Comparison of ENCODE assay signal across 26 mouse cellular contexts in genomic region chr10:69207481-69207880, GRCm38 (mm10). TPM values are rescaled to one million over a fixed set of nuclear protein-coding genes. Genes with fewer than 3 reads are reported as not detected.
DNase-seq lines count a peak whose midpoint lies in the region; ATAC-seq and TF ChIP-seq lines count a peak whose summit lies in the region.
"Had no signal": no experiment of that assay in that cellular context is flagged by ENCODE, and none has a peak within 500 bp of the region (broad histone marks: within the 10 kb centered on the region; RNA-seq: fewer than 3 reads in every experiment).

No protein-coding gene starts in this region.

- intact Hi-C loops in gastrocnemius, adult 2 months (cut with DNase I) = no loop called here
- intact Hi-C loops in heart, postnatal 10 days (cut with DNase I) = no loop called here

- H3K27ac ChIP-seq in gastrocnemius, adult 2 months = peak overlapping the region; percentile 72
- no peak overlapping the region for H3K27ac ChIP-seq in testis, adult 2 months (ENCODE audit: control insufficient read depth, insufficient read depth, low read depth, low read length)
- no peak overlapping the region for H3K27ac ChIP-seq in midbrain, postnatal 0 days (ENCODE audit: low read depth, low read length)
- H3K27ac ChIP-seq: embryonic facial prominence, embryonic 12.5 days; forebrain, embryonic 10.5 days; forebrain, embryonic 13.5 days; heart, adult 2 months; heart, embryonic 15.5 days; hindbrain, embryonic 10.5 days; hindbrain, embryonic 13.5 days; intestine, embryonic 15.5 days had no signal

- no peak for TF ChIP-seq POLR2A in testis, adult 2 months (IDR thresholded peaks at IDR 0.05; ENCODE audit: control insufficient read depth, low read depth, low read length)

- TF ChIP-seq CTCF in gastrocnemius, adult 2 months (IDR thresholded peaks at IDR 0.05) = no peak
- no peak for TF ChIP-seq CTCF in testis, adult 2 months (IDR thresholded peaks at IDR 0.05; ENCODE audit: control insufficient read depth, insufficient read depth, insufficient replicate concordance, low read depth, low read length)
- no peak for TF ChIP-seq CTCF in midbrain, postnatal 0 days (IDR thresholded peaks at IDR 0.05)

- WGBS in midbrain, postnatal 0 days = 85% methylated on average over 7 of the region's 7 CpGs

- H3K27me3 ChIP-seq in testis, adult 2 months (ENCODE audit: control insufficient read depth, insufficient read depth, low read length) = no peaks in the 10 kb centered on the region
- H3K27me3 ChIP-seq in midbrain, postnatal 0 days (ENCODE audit: insufficient read depth, low read length) = no peaks in the 10 kb centered on the region
- H3K27me3 ChIP-seq: CH12.LX; embryonic facial prominence, embryonic 12.5 days; forebrain, embryonic 13.5 days; heart, embryonic 12.5 days; heart, embryonic 15.5 days; hindbrain, embryonic 13.5 days; intestine, embryonic 15.5 days; Patski had no signal

- no peak overlapping the region for H3K9ac ChIP-seq in midbrain, postnatal 0 days (replicated peaks; ENCODE audit: low read length, poor library complexity, severe bottlenecking)
- H3K9ac ChIP-seq: embryonic facial prominence, embryonic 12.5 days; forebrain, embryonic 13.5 days; heart, embryonic 12.5 days; heart, embryonic 15.5 days; hindbrain, embryonic 13.5 days; intestine, embryonic 15.5 days had no signal

- H3K36me3 ChIP-seq in testis, adult 2 months (ENCODE audit: control insufficient read depth, insufficient read depth, low read length) = no peaks in the 10 kb centered on the region
- H3K36me3 ChIP-seq in midbrain, postnatal 0 days (ENCODE audit: insufficient read depth, low read length) = no peaks in the 10 kb centered on the region
- H3K36me3 ChIP-seq: embryonic facial prominence, embryonic 12.5 days; G1E; heart, embryonic 15.5 days; hindbrain, embryonic 10.5 days; hindbrain, embryonic 13.5 days; intestine, embryonic 15.5 days had no signal

- peaks cover 18% of the 10 kb centered on the region for H3K4me1 ChIP-seq in testis, adult 2 months (ENCODE audit: control insufficient read depth, insufficient read depth, low read length)
- H3K4me1 ChIP-seq in midbrain, postnatal 0 days (ENCODE audit: insufficient read depth, low read length) = 0 out of 2 replicates have a peak, but pooled peaks cover 6% of the 10 kb centered on the region
- H3K4me1 ChIP-seq: embryonic facial prominence, embryonic 12.5 days had no signal

- DNase-seq in gastrocnemius, adult 2 months = no peak
- no peak for DNase-seq in gastrocnemius, postnatal 25 days
- DNase-seq in heart, postnatal 4 days = peak; percentile 3
- no peak for DNase-seq in heart, postnatal 10 days
- DNase-seq in testis, postnatal 14 days (ENCODE audit: low spot score) = no peak
- DNase-seq in midbrain, postnatal 0 days (ENCODE audit: low spot score) = no peak
- DNase-seq: adrenal gland, postnatal 10 days; B cell, adult 2 months; cerebellum, adult 18-20 months; cerebellum, adult 9-10 months; cerebellum, postnatal 14 days; heart, adult 2 months had no signal

- no peak overlapping the region for H3K4me2 ChIP-seq in midbrain, postnatal 0 days (ENCODE audit: low read depth, low read length, poor library complexity, severe bottlenecking)
- H3K4me2 ChIP-seq: embryonic facial prominence, embryonic 12.5 days; forebrain, embryonic 13.5 days; heart, embryonic 12.5 days; heart, embryonic 15.5 days; hindbrain, embryonic 13.5 days; intestine, embryonic 15.5 days had no signal

- H3K9me3 ChIP-seq in midbrain, postnatal 0 days (ENCODE audit: low read length) = no peaks in the 10 kb centered on the region
- H3K9me3 ChIP-seq: embryonic facial prominence, embryonic 12.5 days; forebrain, embryonic 10.5 days; forebrain, embryonic 13.5 days; heart, embryonic 12.5 days; heart, embryonic 15.5 days; hindbrain, embryonic 10.5 days; hindbrain, embryonic 13.5 days; intestine, embryonic 15.5 days had no signal

- no peak for ATAC-seq in midbrain, postnatal 0 days (ENCODE audit: low FRiP score)
- ATAC-seq: forebrain, embryonic 13.5 days; forebrain, embryonic 16.5 days; hindbrain, embryonic 16.5 days; intestine, embryonic 15.5 days; Patski had no signal

- H3K4me3 ChIP-seq in gastrocnemius, adult 2 months = no peak overlapping the region
- peak overlapping the region; percentile 78; the same call in 1 of the 2 replicates for H3K4me3 ChIP-seq in testis, adult 2 months (ENCODE audit: control insufficient read depth, low read depth, low read length)
- H3K4me3 ChIP-seq in midbrain, postnatal 0 days (ENCODE audit: low read depth, low read length) = no peak overlapping the region
- H3K4me3 ChIP-seq: embryonic facial prominence, embryonic 12.5 days; forebrain, embryonic 10.5 days; forebrain, embryonic 13.5 days; heart, adult 2 months; heart, embryonic 12.5 days; heart, embryonic 15.5 days; hindbrain, embryonic 10.5 days; hindbrain, embryonic 13.5 days; intestine, embryonic 15.5 days had no signal

RNA-seq across cellular contexts. Expression of gene A930033H14Rik, which starts 5.4 kb away (rescaled TPM):
- total RNA-seq in gastrocnemius, adult 2 months (2021) = 1 to 10 TPM; 3.4 to 5.1 TPM
- total RNA-seq in gastrocnemius, postnatal 25 days (2021) = 1 to 10 TPM; 2.7 to 2.8 TPM
- 1 to 10 TPM; 6.0 to 6.6 TPM for total RNA-seq in heart, postnatal 4 days (2021)
- 1 to 10 TPM; 3.2 to 5.1 TPM for total RNA-seq in heart, postnatal 10 days (2021)
- polyA plus RNA-seq in testis, adult 2 months (2012; rRNA removed) = 1.4 and 1.5 TPM in 2 replicates
- 0.93 and 1.3 TPM in 2 replicates for total RNA-seq in midbrain, postnatal 0 days (2014; rRNA removed)
- polyA plus RNA-seq in midbrain, postnatal 0 days (2015; fragmentation: Nextera tagmentation; extraction: Ambion mirVana) = 1.3 and 1.5 TPM in 2 replicates
- polyA plus RNA-seq: G1E had no signal

RNA-seq across cellular contexts. Expression of gene Rhobtb1, which starts 56.2 kb away (rescaled TPM):
- total RNA-seq in gastrocnemius, adult 2 months (2021) = 10 to 100 TPM; 21.8 to 29.1 TPM
- total RNA-seq in gastrocnemius, postnatal 25 days (2021) = 10 to 100 TPM; 10.3 to 17.2 TPM
- total RNA-seq in heart, postnatal 4 days (2021) = 10 to 100 TPM; 46.7 to 59.7 TPM
- 100 to 1,000 TPM in 1 of 2 experiments, 10 to 100 TPM in 1; 63.9 to 131 TPM for total RNA-seq in heart, postnatal 10 days (2021)
- polyA plus RNA-seq in testis, adult 2 months (2012; rRNA removed) = 20.0 and 22.4 TPM in 2 replicates
- 9.2 and 13.2 TPM in 2 replicates for total RNA-seq in midbrain, postnatal 0 days (2014; rRNA removed)
- 10.7 and 15.3 TPM in 2 replicates for polyA plus RNA-seq in midbrain, postnatal 0 days (2015; fragmentation: Nextera tagmentation; extraction: Ambion mirVana)
- polyA plus RNA-seq: G1E had no signal
